Mouse (Mus musculus): Measurements from ENCODE around the gene Col5a1. TPM values are rescaled to one million over a fixed set of nuclear protein-coding genes. Genes with fewer than 3 reads are reported as not detected.

Col5a1 gene
- polyA plus RNA-seq, 1 experiment: 3.8 TPM

- Histone ChIP-seq H3K27me3 (ENCODE audit: control insufficient read depth, insufficient read depth, low read length) (no peaks in the 10 kb centered on the region), H3K4me3 (ENCODE audit: control insufficient read depth, insufficient read depth, low read length) (no peak overlapping the region), H3K36me3 (ENCODE audit: control insufficient read depth, insufficient read depth, low read length) (no peaks in the 10 kb centered on the region), H3K27ac (ENCODE audit: control insufficient read depth, insufficient read depth, low read length) (no peak overlapping the region), H3K4me1 (replicated peaks; ENCODE audit: control insufficient read depth, insufficient read depth, low read length) (no peaks in the 10 kb centered on the region)
- 89% methylated on average over 5 of the region's 5 CpGs for WGBS
- no peak for DNase-seq
- TF ChIP-seq POLR2A (IDR thresholded peaks at IDR 0.05; ENCODE audit: control insufficient read depth, extremely low read depth, insufficient read depth, low read length, poor library complexity) (no peak), CTCF (IDR thresholded peaks at IDR 0.05; ENCODE audit: borderline replicate concordance, control insufficient read depth, extremely low read depth, insufficient read depth, low read length, poor library complexity) (no peak)
These were observed 107.2 kb downstream of the Col5a1 start for GRCm38 (mm10) chr2:27993416-27993815.

GRCm38 (mm10) chr2:27999996-28000583 is 113.9 kb downstream of the Col5a1 start:
- Histone ChIP-seq H3K27me3 (ENCODE audit: control insufficient read depth, insufficient read depth, low read length) (no peaks in the 10 kb centered on the region), H3K27ac (ENCODE audit: control insufficient read depth, insufficient read depth, low read length) (no peak overlapping the region), H3K4me3 (ENCODE audit: control insufficient read depth, insufficient read depth, low read length) (no peak overlapping the region), H3K4me1 (replicated peaks; ENCODE audit: control insufficient read depth, insufficient read depth, low read length) (no peaks in the 10 kb centered on the region), H3K36me3 (ENCODE audit: control insufficient read depth, insufficient read depth, low read length) (no peaks in the 10 kb centered on the region)
- 38% methylated on average over 9 of the region's 9 CpGs for WGBS
- no peak for DNase-seq
- TF ChIP-seq POLR2A (IDR thresholded peaks at IDR 0.05; ENCODE audit: control insufficient read depth, extremely low read depth, insufficient read depth, low read length, poor library complexity): no peak
- no peak for TF ChIP-seq CTCF (IDR thresholded peaks at IDR 0.05; ENCODE audit: borderline replicate concordance, control insufficient read depth, extremely low read depth, insufficient read depth, low read length, poor library complexity)

DNA sequence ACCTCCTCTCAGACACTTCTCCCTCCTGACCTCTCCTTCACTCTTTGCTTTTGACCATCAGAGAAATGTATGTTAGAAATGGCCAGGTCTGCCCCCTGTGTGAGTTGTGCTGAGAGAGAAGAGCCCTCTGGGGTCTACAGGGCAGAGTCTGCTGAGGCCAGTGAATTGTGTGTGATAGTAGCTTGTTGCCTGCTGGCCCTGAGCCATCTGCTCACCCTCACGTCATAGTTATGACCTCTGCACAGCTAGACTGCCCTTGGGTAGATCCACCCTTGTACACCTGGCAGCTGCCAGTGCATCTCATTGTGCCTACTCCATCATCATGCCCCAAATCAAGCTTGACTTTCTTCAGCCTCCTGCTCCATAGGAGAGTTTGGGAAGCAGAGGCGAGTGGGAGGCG is 114.4 kb downstream of the Col5a1 start:
- H3K4me1 ChIP-seq (replicated peaks; ENCODE audit: control insufficient read depth, insufficient read depth, low read length): no peaks in the 10 kb centered on the region
- no peak for DNase-seq
- no peaks in the 10 kb centered on the region for H3K27me3 ChIP-seq (ENCODE audit: control insufficient read depth, insufficient read depth, low read length)
- H3K27ac ChIP-seq (ENCODE audit: control insufficient read depth, insufficient read depth, low read length): no peak overlapping the region
- no peak overlapping the region for H3K4me3 ChIP-seq (ENCODE audit: control insufficient read depth, insufficient read depth, low read length)
- 82% methylated on average over 3 of the region's 3 CpGs for WGBS
- TF ChIP-seq CTCF (IDR thresholded peaks at IDR 0.05; ENCODE audit: borderline replicate concordance, control insufficient read depth, extremely low read depth, insufficient read depth, low read length, poor library complexity) (no peak), POLR2A (IDR thresholded peaks at IDR 0.05; ENCODE audit: control insufficient read depth, extremely low read depth, insufficient read depth, low read length, poor library complexity) (no peak)
- no peaks in the 10 kb centered on the region for H3K36me3 ChIP-seq (ENCODE audit: control insufficient read depth, insufficient read depth, low read length)

GRCm38 (mm10) chr2:28001206-28001605 is 115.0 kb downstream of the Col5a1 start:
- no peaks in the 10 kb centered on the region for H3K4me1 ChIP-seq (replicated peaks; ENCODE audit: control insufficient read depth, insufficient read depth, low read length)
- H3K27me3 ChIP-seq (ENCODE audit: control insufficient read depth, insufficient read depth, low read length): no peaks in the 10 kb centered on the region
- TF ChIP-seq POLR2A (IDR thresholded peaks at IDR 0.05; ENCODE audit: control insufficient read depth, extremely low read depth, insufficient read depth, low read length, poor library complexity): no peak
- TF ChIP-seq CTCF (IDR thresholded peaks at IDR 0.05; ENCODE audit: borderline replicate concordance, control insufficient read depth, extremely low read depth, insufficient read depth, low read length, poor library complexity): no peak
- H3K4me3 ChIP-seq (ENCODE audit: control insufficient read depth, insufficient read depth, low read length): no peak overlapping the region
- H3K36me3 ChIP-seq (ENCODE audit: control insufficient read depth, insufficient read depth, low read length): no peaks in the 10 kb centered on the region
- DNase-seq: no peak
- no peak overlapping the region for H3K27ac ChIP-seq (ENCODE audit: control insufficient read depth, insufficient read depth, low read length)
- WGBS: 89% methylated on average over 11 of the region's 11 CpGs

- WGBS: 93% methylated on average over 4 of the region's 4 CpGs
- DNase-seq: no peak
- Histone ChIP-seq H3K4me1 (replicated peaks; ENCODE audit: control insufficient read depth, insufficient read depth, low read length) (no peaks in the 10 kb centered on the region), H3K27me3 (ENCODE audit: control insufficient read depth, insufficient read depth, low read length) (no peaks in the 10 kb centered on the region), H3K27ac (ENCODE audit: control insufficient read depth, insufficient read depth, low read length) (no peak overlapping the region), H3K4me3 (ENCODE audit: control insufficient read depth, insufficient read depth, low read length) (no peak overlapping the region), H3K36me3 (ENCODE audit: control insufficient read depth, insufficient read depth, low read length) (no peaks in the 10 kb centered on the region)
- TF ChIP-seq POLR2A (IDR thresholded peaks at IDR 0.05; ENCODE audit: control insufficient read depth, extremely low read depth, insufficient read depth, low read length, poor library complexity) (no peak), CTCF (IDR thresholded peaks at IDR 0.05; ENCODE audit: borderline replicate concordance, control insufficient read depth, extremely low read depth, insufficient read depth, low read length, poor library complexity) (no peak)
These were observed 119.0 kb downstream of the Col5a1 start for GRCm38 (mm10) chr2:28005187-28005586.

- 77% methylated on average over 4 of the region's 4 CpGs for WGBS
- Histone ChIP-seq H3K4me1 (replicated peaks; ENCODE audit: control insufficient read depth, insufficient read depth, low read length) (no peaks in the 10 kb centered on the region), H3K27ac (ENCODE audit: control insufficient read depth, insufficient read depth, low read length) (no peak overlapping the region), H3K4me3 (ENCODE audit: control insufficient read depth, insufficient read depth, low read length) (no peak overlapping the region), H3K27me3 (ENCODE audit: control insufficient read depth, insufficient read depth, low read length) (no peaks in the 10 kb centered on the region), H3K36me3 (ENCODE audit: control insufficient read depth, insufficient read depth, low read length) (no peaks in the 10 kb centered on the region)
- no peak for DNase-seq
- TF ChIP-seq POLR2A (IDR thresholded peaks at IDR 0.05; ENCODE audit: control insufficient read depth, extremely low read depth, insufficient read depth, low read length, poor library complexity): no peak
- no peak for TF ChIP-seq CTCF (IDR thresholded peaks at IDR 0.05; ENCODE audit: borderline replicate concordance, control insufficient read depth, extremely low read depth, insufficient read depth, low read length, poor library complexity)
These were observed 122.0 kb downstream of the Col5a1 start for GRCm38 (mm10) chr2:28008261-28008660.

- DNase-seq: no peak
- 68% methylated on average over 3 of the region's 3 CpGs for WGBS
- no peaks in the 10 kb centered on the region for H3K36me3 ChIP-seq (ENCODE audit: control insufficient read depth, insufficient read depth, low read length)
These were observed 126.1 kb downstream of the Col5a1 start for GRCm38 (mm10) chr2:28012367-28012766.

More at GRCm38 (mm10) chr2:28012367-28012766, 126.1 kb downstream of the Col5a1 start:
- TF ChIP-seq POLR2A (IDR thresholded peaks at IDR 0.05; ENCODE audit: control insufficient read depth, extremely low read depth, insufficient read depth, low read length, poor library complexity): no peak
- no peak for TF ChIP-seq CTCF (IDR thresholded peaks at IDR 0.05; ENCODE audit: borderline replicate concordance, control insufficient read depth, extremely low read depth, insufficient read depth, low read length, poor library complexity)
- Histone ChIP-seq H3K27me3 (ENCODE audit: control insufficient read depth, insufficient read depth, low read length) (no peaks in the 10 kb centered on the region), H3K27ac (ENCODE audit: control insufficient read depth, insufficient read depth, low read length) (no peak overlapping the region), H3K4me1 (replicated peaks; ENCODE audit: control insufficient read depth, insufficient read depth, low read length) (no peaks in the 10 kb centered on the region), H3K4me3 (ENCODE audit: control insufficient read depth, insufficient read depth, low read length) (no peak overlapping the region)

Data from thymus, adult 2 months (tissue).